Mouse (Mus musculus) stomach, postnatal 0 days (tissue): Measurements from ENCODE around the gene Ppargc1a.

Experiments used
- CTCF ChIP-seq: IDR thresholded peaks from 2 replicates; pipeline ENCODE4 v1.5.1; 2016; ENCODE audit warnings: antibody characterized with exemption, low read depth, mild to moderate bottlenecking, moderate library complexity
- EP300 ChIP-seq: optimal IDR thresholded peaks from 2 replicates; pipeline ENCODE3; 2016; ENCODE audit warnings: antibody characterized with exemption

DNA sequence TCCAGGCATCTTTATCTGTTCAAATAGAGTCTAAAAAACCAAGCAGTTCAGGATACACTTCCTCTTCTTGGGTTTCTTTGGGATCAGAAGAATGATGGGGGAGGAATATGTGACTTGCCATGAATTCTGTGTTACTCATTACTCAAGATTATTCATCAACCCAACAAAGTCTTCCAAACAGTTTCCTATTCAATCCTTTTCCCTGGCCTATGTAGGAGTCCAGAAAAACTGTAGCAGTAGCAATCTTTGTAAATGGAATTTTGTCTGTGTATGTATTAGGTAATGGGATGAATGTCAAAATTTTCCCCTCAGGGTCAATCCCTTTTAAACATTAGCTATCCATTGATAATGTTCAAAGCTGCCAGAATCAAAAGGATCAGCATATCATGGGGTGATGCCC lies 121.8 kb downstream of the Ppargc1a start:
- TF ChIP-seq EP300, result no peak
- TF ChIP-seq CTCF, result no peak
